Mouse (Mus musculus): ENCODE data around the gene Immp2l. TPM values are rescaled to one million over a fixed set of nuclear protein-coding genes. Genes with fewer than 3 reads are reported as not detected.

Gene Immp2l
- polyA plus RNA-seq, 1 experiment from 2014 or later: 30.5 TPM

- WGBS: 86% methylated on average over 2 of the region's 2 CpGs
- no peak for ATAC-seq
- no peak overlapping the region for H3K9ac ChIP-seq (ENCODE audit: low read depth, low read length)
Measured at GRCm38 (mm10) chr12:41647675-41648074, 623.8 kb downstream of the Immp2l start.

GRCm38 (mm10) chr12:41649826-41650541, 626.1 kb downstream of the Immp2l start:
- no peaks in the 10 kb centered on the region for H3K9me3 ChIP-seq (ENCODE audit: control insufficient read depth)
- H3K27ac ChIP-seq (ENCODE audit: low read depth, low read length): no peak overlapping the region
- no peak overlapping the region for H3K4me2 ChIP-seq (replicated peaks; ENCODE audit: low read depth)
- WGBS: 83% methylated on average over 8 of the region's 8 CpGs
- H3K4me3 ChIP-seq (ENCODE audit: low read depth, low read length): no peak overlapping the region
- no peak for ATAC-seq
- TF ChIP-seq CTCF (IDR thresholded peaks at IDR 0.05; ENCODE audit: low read depth): no peak
- H3K27me3 ChIP-seq (replicated peaks; ENCODE audit: control insufficient read depth, insufficient read depth, low read length): no peaks in the 10 kb centered on the region
- H3K9ac ChIP-seq (ENCODE audit: low read depth, low read length): no peak overlapping the region
- no peaks in the 10 kb centered on the region for H3K36me3 ChIP-seq (ENCODE audit: control insufficient read depth, insufficient read depth)
- no peaks in the 10 kb centered on the region for H3K4me1 ChIP-seq (replicated peaks; ENCODE audit: control insufficient read depth, insufficient read depth, low read length)

More at GRCm38 (mm10) chr12:41647675-41648074, 623.8 kb downstream of the Immp2l start:
- H3K27ac ChIP-seq (ENCODE audit: low read depth, low read length): no peak overlapping the region
- no peaks in the 10 kb centered on the region for H3K27me3 ChIP-seq (replicated peaks; ENCODE audit: control insufficient read depth, insufficient read depth, low read length)
- no peaks in the 10 kb centered on the region for H3K9me3 ChIP-seq (ENCODE audit: control insufficient read depth)
- no peak overlapping the region for H3K4me3 ChIP-seq (ENCODE audit: low read depth, low read length)
- no peak overlapping the region for H3K4me2 ChIP-seq (replicated peaks; ENCODE audit: low read depth)
- H3K36me3 ChIP-seq (ENCODE audit: control insufficient read depth, insufficient read depth): no peaks in the 10 kb centered on the region
- H3K4me1 ChIP-seq (replicated peaks; ENCODE audit: control insufficient read depth, insufficient read depth, low read length): no peaks in the 10 kb centered on the region
- no peak for TF ChIP-seq CTCF (IDR thresholded peaks at IDR 0.05; ENCODE audit: low read depth)

- no peak for ATAC-seq
- Histone ChIP-seq H3K27me3 (replicated peaks; ENCODE audit: control insufficient read depth, insufficient read depth, low read length) (no peaks in the 10 kb centered on the region), H3K36me3 (ENCODE audit: control insufficient read depth, insufficient read depth) (no peaks in the 10 kb centered on the region), H3K9ac (ENCODE audit: low read depth, low read length) (no peak overlapping the region), H3K4me3 (ENCODE audit: low read depth, low read length) (no peak overlapping the region), H3K4me2 (replicated peaks; ENCODE audit: low read depth) (no peak overlapping the region), H3K9me3 (ENCODE audit: control insufficient read depth) (no peaks in the 10 kb centered on the region), H3K27ac (ENCODE audit: low read depth, low read length) (no peak overlapping the region), H3K4me1 (replicated peaks; ENCODE audit: control insufficient read depth, insufficient read depth, low read length) (no peaks in the 10 kb centered on the region)
- TF ChIP-seq CTCF (IDR thresholded peaks at IDR 0.05; ENCODE audit: low read depth): no peak
- 74% methylated on average over 3 of the region's 3 CpGs for WGBS
Measured at GRCm38 (mm10) chr12:41668280-41668679, 644.4 kb downstream of the Immp2l start.

- no peaks in the 10 kb centered on the region for H3K27me3 ChIP-seq (replicated peaks; ENCODE audit: control insufficient read depth, insufficient read depth, low read length)
- TF ChIP-seq CTCF (IDR thresholded peaks at IDR 0.05; ENCODE audit: low read depth): no peak
- no peaks in the 10 kb centered on the region for H3K9me3 ChIP-seq (ENCODE audit: control insufficient read depth)
- H3K9ac ChIP-seq (ENCODE audit: low read depth, low read length): no peak overlapping the region
- no peak overlapping the region for H3K27ac ChIP-seq (ENCODE audit: low read depth, low read length)
- no peak overlapping the region for H3K4me3 ChIP-seq (ENCODE audit: low read depth, low read length)
- no peak for ATAC-seq
- no peaks in the 10 kb centered on the region for H3K36me3 ChIP-seq (ENCODE audit: control insufficient read depth, insufficient read depth)
- WGBS: 70% methylated on average over 1 of the region's 1 CpGs
- H3K4me1 ChIP-seq (replicated peaks; ENCODE audit: control insufficient read depth, insufficient read depth, low read length): no peaks in the 10 kb centered on the region
- no peak overlapping the region for H3K4me2 ChIP-seq (replicated peaks; ENCODE audit: low read depth)
Measured at GRCm38 (mm10) chr12:41669481-41669880, 645.6 kb downstream of the Immp2l start.

- Histone ChIP-seq H3K36me3 (ENCODE audit: control insufficient read depth, insufficient read depth) (no peaks in the 10 kb centered on the region), H3K9me3 (ENCODE audit: control insufficient read depth) (no peaks in the 10 kb centered on the region), H3K4me1 (replicated peaks; ENCODE audit: control insufficient read depth, insufficient read depth, low read length) (no peaks in the 10 kb centered on the region), H3K4me3 (ENCODE audit: low read depth, low read length) (no peak overlapping the region), H3K27me3 (replicated peaks; ENCODE audit: control insufficient read depth, insufficient read depth, low read length) (no peaks in the 10 kb centered on the region), H3K9ac (ENCODE audit: low read depth, low read length) (no peak overlapping the region), H3K4me2 (replicated peaks; ENCODE audit: low read depth) (no peak overlapping the region), H3K27ac (ENCODE audit: low read depth, low read length) (no peak overlapping the region)
- WGBS: 55% methylated on average over 2 of the region's 2 CpGs
- no peak for ATAC-seq
- TF ChIP-seq CTCF (IDR thresholded peaks at IDR 0.05; ENCODE audit: low read depth): no peak
Measured at GRCm38 (mm10) chr12:41674861-41675260, 651.0 kb downstream of the Immp2l start.

GRCm38 (mm10) chr12:41680141-41680540, 656.3 kb downstream of the Immp2l start:
- 91% methylated on average over 1 of the region's 1 CpGs for WGBS
- Histone ChIP-seq H3K27ac (ENCODE audit: low read depth, low read length) (no peak overlapping the region), H3K9me3 (ENCODE audit: control insufficient read depth) (no peaks in the 10 kb centered on the region), H3K4me3 (ENCODE audit: low read depth, low read length) (no peak overlapping the region), H3K27me3 (replicated peaks; ENCODE audit: control insufficient read depth, insufficient read depth, low read length) (no peaks in the 10 kb centered on the region), H3K4me2 (replicated peaks; ENCODE audit: low read depth) (no peak overlapping the region), H3K9ac (ENCODE audit: low read depth, low read length) (no peak overlapping the region), H3K36me3 (ENCODE audit: control insufficient read depth, insufficient read depth) (no peaks in the 10 kb centered on the region), H3K4me1 (replicated peaks; ENCODE audit: control insufficient read depth, insufficient read depth, low read length) (no peaks in the 10 kb centered on the region)
- TF ChIP-seq CTCF (IDR thresholded peaks at IDR 0.05; ENCODE audit: low read depth): peak; percentile 54
- no peak for ATAC-seq

Measured in intestine, postnatal 0 days (tissue).